Mouse (Mus musculus) hindbrain, postnatal 0 days (tissue): ENCODE measurements around the gene Draxin. TPM values are rescaled to one million over a fixed set of nuclear protein-coding genes. Genes with fewer than 3 reads are reported as not detected.

ENCODE experiments used
- ATAC-seq: fragments of 200-750 bp; cut with Nextera tagmentation; 2 replicates; pipeline ENCODE4 v1.8.0; 2017; ENCODE audit warnings: mild to moderate bottlenecking, moderate TSS enrichment, moderate library complexity
- DNase-seq: peaks from one replicate; pipeline ENCODE4 v3.0.0-alpha.2; 2015; ENCODE audit warnings: low spot score
- H3K27ac ChIP-seq: fragments of 300-500 bp; sonication (generic); 2 replicates; pipeline ENCODE4 v1.5.1; 2014; ENCODE audit warnings: mild to moderate bottlenecking
- H3K27me3 ChIP-seq: fragments of 300-500 bp; sonication (generic); 2 replicates; pipeline ENCODE4 v1.6.1; 2014; ENCODE audit warnings: low read length, mixed read lengths; ENCODE audit not compliant: insufficient read depth
- H3K36me3 ChIP-seq: fragments of 300-500 bp; sonication (generic); 2 replicates; pipeline ENCODE4 v1.6.1; 2014; ENCODE audit warnings: low read length, mixed read lengths; ENCODE audit not compliant: insufficient read depth
- H3K4me1 ChIP-seq: fragments of 300-500 bp; sonication (generic); 2 replicates; pipeline ENCODE4 v1.6.1; 2014; ENCODE audit warnings: antibody characterized with exemption, low read length, mixed read lengths; ENCODE audit not compliant: insufficient read depth
- H3K4me2 ChIP-seq: fragments of 300-500 bp; sonication (generic); 2 replicates; pipeline ENCODE4 v1.6.1; 2014; ENCODE audit warnings: low read depth, mild to moderate bottlenecking, low read length, moderate library complexity, mixed read lengths
- H3K4me3 ChIP-seq: fragments of 300-500 bp; sonication (generic); 2 replicates; pipeline ENCODE4 v1.5.1; 2014; ENCODE audit warnings: low read length
- H3K9ac ChIP-seq: fragments of 300-500 bp; sonication (generic); replicated peaks from 2 replicates; pipeline ENCODE4 v1.6.1; 2014; ENCODE audit warnings: mild to moderate bottlenecking, low read length, moderate library complexity, mixed read lengths
- H3K9me3 ChIP-seq: fragments of 300-500 bp; sonication (generic); 2 replicates; pipeline ENCODE4 v1.6.1; 2016; ENCODE audit warnings: low read length, mixed read lengths
- CTCF ChIP-seq: IDR thresholded peaks from 2 replicates; pipeline ENCODE4 v1.5.1; 2016; ENCODE audit warnings: antibody characterized with exemption, control low read depth, low read depth
- WGBS: fragments of 180-500 bp; shearing (Covaris S2); extraction: QIAGEN DNeasy Blood & Tissue Kit; methylation state at CpG from one replicate; pipeline ENCODE4 v1.1.7; 2014; 5-methylcytosine and 5-hydroxymethylcytosine counted together
- polyA plus RNA-seq: library from polyadenylated mRNA; unstranded; fragments of >200 nt; fragmentation: Nextera tagmentation; extraction: Ambion mirVana; gene quantifications from 2 replicates; pipeline ENCODE4 v1.2.1, GENCODE M21; 2015
- total RNA-seq: library from RNA; depleted of rRNA; stranded (reverse); fragments of >200 nt; gene quantifications from 2 replicates; pipeline ENCODE4 v1.2.3, GENCODE M21; 2014

Gene Draxin
- total and polyA plus RNA-seq, 2 experiments from 2014 or later: 7.2 to 44.9 TPM

DNA sequence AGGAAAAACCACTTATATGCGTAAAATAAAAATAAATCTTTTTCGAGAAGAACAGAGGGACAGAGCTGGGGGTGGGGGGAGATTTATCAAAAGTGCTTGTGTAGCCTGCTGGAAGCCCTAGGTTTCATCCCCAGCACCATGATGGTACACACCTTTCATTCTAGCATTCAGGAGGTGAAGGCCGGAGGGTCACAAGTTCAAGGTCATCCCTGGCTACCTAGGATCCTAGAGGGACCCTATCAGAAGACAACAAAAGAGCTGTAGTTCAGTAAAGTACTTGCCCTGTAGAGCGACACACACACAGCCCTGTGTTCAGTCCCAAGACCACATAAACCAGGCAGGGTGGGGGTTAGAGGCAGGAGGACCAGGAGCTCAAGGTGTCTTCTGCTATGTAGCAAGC lies 23.5 kb upstream of the Draxin start:
- H3K4me3 ChIP-seq: no peak overlapping the region
- H3K4me2 ChIP-seq: no peak overlapping the region
- H3K4me1 ChIP-seq: peaks cover 3% of the 10 kb centered on the region; the same call in 1 of the 2 replicates
- H3K9ac ChIP-seq: no peak overlapping the region
- WGBS: 92% methylated on average over 4 of the region's 4 CpGs
- H3K27ac ChIP-seq: no peak overlapping the region
- TF ChIP-seq CTCF: no peak
- ATAC-seq (no peak), DNase-seq (no peak)
- H3K9me3 ChIP-seq: no peaks in the 10 kb centered on the region
- no peaks in the 10 kb centered on the region for H3K27me3 ChIP-seq
- H3K36me3 ChIP-seq: peaks cover 33% of the 10 kb centered on the region

DNA sequence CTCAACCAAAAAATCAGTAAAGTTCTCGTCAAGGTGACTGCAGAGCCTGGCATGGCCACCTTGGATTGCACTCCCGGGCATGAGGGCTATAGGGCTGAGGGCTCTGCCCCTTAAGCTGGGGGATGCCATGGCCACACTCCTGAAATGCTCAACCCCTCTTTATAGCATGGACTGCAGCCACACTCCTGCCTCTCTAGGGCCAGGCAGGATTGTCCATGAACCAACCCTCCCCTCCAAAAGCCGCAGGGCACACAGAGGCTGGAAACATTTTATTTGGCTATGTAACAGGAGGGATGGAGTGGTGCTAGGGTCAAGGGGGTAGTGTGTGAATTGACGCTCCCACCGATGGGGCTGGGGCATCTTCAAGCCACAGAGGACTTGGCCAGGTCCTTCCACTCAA lies 22.0 kb upstream of the Draxin start:
- H3K36me3 ChIP-seq: peaks cover 30% of the 10 kb centered on the region; the same call in 1 of the 2 replicates

DNA sequence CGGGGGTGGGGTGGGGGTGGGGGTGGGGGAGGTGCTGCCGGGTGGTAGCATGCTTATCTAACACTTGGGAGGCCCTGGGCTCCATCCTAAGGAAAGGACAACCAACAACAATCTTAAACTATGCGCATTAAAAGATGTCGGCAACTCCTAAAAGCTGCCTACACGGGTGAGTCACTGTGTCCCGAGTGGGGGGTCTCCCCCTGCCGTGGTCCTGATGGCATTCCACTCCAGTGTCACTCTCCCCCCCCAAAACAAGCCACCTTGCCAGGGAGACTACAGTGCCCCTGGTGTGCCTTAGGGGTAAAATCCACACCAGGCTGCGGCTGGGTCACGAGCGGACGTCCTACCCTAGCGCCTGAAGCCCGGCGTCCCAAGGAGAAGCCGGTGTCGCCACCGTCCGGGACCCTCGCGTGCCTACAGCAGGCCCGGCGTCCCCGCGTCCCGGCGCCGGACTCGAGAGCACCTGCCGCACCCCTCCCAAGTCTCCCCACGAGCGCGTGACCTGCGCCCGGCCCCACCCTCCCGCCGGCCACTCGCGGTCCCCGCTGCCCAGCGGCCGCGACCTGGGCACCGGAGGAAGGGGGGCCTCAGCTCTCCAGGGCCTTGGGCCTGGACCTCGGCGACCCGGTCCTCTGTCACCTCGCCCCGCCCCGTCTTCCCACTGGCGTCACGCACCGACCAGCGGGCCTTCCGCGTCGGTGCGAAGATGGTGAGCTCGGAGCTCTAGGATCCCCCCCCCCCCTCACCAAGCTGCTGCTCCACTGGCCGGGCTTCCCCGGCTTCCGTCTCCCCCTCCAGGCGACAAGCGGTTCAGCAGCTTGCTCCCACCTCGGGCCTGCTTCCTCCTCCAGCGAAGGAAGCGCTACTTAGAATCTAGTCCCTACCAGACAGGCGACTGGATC lies 21.0 kb upstream of the Draxin start, which contains the start of gene Fbxo6:
Fbxo6 (minus strand) TSS at position 874 of the 902 bp plus-strand sequence.
- DNase-seq: peak; percentile 94
- peak within 1 kb of the TSS; percentile 80 for H3K9ac ChIP-seq
- peak within 1 kb of the TSS; percentile 61 for H3K4me3 ChIP-seq
- H3K27me3 ChIP-seq: no peaks in the 10 kb centered on the region
- no peaks in the 10 kb centered on the region for H3K9me3 ChIP-seq
- H3K4me2 ChIP-seq: peak within 1 kb of the TSS; percentile 94
- TF ChIP-seq CTCF: peak; percentile 82
- no peaks in the 10 kb centered on the region for H3K4me1 ChIP-seq
- WGBS: 3% methylated on average over 44 of the region's 67 CpGs
- peak; percentile 92 for ATAC-seq
- peak within 1 kb of the TSS; percentile 95 for H3K27ac ChIP-seq
- H3K36me3 ChIP-seq: peaks cover 31% of the 10 kb centered on the region; the same call in 1 of the 2 replicates

More for the DNA sequence above, 22.0 kb upstream of the Draxin start:
- ATAC-seq (no peak), DNase-seq (no peak)
- H3K4me2 ChIP-seq: no peak overlapping the region
- H3K9me3 ChIP-seq: no peaks in the 10 kb centered on the region
- H3K4me3 ChIP-seq: no peak overlapping the region
- TF ChIP-seq CTCF: no peak
- 74% methylated on average over 5 of the region's 5 CpGs for WGBS
- H3K9ac ChIP-seq: no peak overlapping the region
- H3K27me3 ChIP-seq: no peaks in the 10 kb centered on the region
- H3K27ac ChIP-seq: no peak overlapping the region
- no peaks in the 10 kb centered on the region for H3K4me1 ChIP-seq

DNA sequence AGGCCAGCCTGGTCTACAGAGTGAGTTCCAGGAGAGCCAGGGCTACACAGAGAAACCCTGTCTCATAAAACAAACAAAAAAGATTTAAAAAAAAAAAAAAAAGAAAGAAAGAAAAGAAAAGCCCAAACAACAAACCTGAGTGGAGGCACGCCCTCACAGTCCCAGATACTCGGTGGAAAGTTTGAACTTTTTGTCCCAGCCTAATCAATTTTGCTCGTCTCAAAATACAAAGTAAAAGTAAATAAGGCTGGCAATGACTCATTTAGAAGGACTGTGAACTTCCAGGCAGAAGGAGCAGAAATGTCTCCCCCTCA lies 20.4 kb upstream of the Draxin start:
- H3K9me3 ChIP-seq: no peaks in the 10 kb centered on the region

DNA sequence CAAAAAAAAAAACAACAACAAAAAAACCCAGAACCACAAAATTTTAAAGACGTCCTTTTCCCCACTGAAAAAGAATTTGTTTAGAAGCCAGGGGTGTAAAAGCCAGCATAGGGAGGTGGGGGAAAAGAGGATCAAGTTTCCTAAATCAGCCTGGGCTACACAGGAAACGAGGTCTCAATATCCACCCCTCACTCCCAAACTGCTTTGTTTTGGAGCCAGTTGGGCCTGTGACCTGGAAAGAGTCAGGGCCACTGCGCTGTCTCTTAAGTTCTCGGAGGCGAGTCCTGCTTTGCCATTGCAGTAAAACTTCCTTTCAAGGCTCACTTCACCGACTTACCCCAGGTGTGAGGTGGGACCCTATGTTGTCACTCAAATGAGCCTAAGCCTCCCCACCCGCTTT lies 19.7 kb upstream of the Draxin start:
- Histone ChIP-seq H3K4me1 (no peaks in the 10 kb centered on the region), H3K9me3 (no peaks in the 10 kb centered on the region), H3K9ac (no peak overlapping the region), H3K36me3 (peaks cover 31% of the 10 kb centered on the region), H3K27me3 (no peaks in the 10 kb centered on the region), H3K27ac (no peak overlapping the region), H3K4me2 (no peak overlapping the region), H3K4me3 (no peak overlapping the region)
- WGBS: 75% methylated on average over 7 of the region's 7 CpGs
- no peak for ATAC-seq
- no peak for TF ChIP-seq CTCF
- no peak for DNase-seq

More for the DNA sequence above, 20.4 kb upstream of the Draxin start:
- Histone ChIP-seq H3K4me3 (peak overlapping the region; percentile 61), H3K27me3 (no peaks in the 10 kb centered on the region), H3K9ac (peak overlapping the region; percentile 80; the same call in 1 of the 2 replicates), H3K36me3 (peaks cover 30% of the 10 kb centered on the region), H3K27ac (peak overlapping the region; percentile 95; the same call in 1 of the 2 replicates), H3K4me2 (peak overlapping the region; percentile 94), H3K4me1 (no peaks in the 10 kb centered on the region)
- TF ChIP-seq CTCF: no peak
- WGBS: 42% methylated on average over 3 of the region's 3 CpGs
- no peak for ATAC-seq
- DNase-seq: no peak

GRCm38 (mm10) chr4:148149540-148149939 lies 19.0 kb upstream of the Draxin start:
- TF ChIP-seq CTCF: no peak

DNA sequence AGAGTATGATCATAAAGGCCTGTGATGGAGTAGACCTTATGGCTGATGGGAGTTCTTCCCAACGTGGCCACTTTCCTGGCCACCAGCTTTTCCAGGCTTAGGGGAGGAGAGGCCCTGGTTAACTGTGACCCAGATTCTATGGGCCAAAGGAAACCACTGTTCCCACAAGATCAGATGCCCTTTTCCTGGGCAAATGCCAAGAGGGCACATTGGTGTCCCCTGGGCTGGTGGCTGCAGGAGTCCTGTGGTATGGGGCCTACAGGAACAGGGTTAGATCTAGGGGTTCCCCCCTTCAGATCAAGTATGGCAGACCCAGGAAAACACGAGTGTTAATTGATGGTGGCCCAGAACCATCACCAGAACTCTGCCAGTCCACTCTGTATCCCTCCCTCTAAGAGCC lies 17.2 kb upstream of the Draxin start:
- H3K36me3 ChIP-seq: peaks cover 28% of the 10 kb centered on the region
- no peaks in the 10 kb centered on the region for H3K4me1 ChIP-seq
- no peak overlapping the region for H3K27ac ChIP-seq
- ATAC-seq (no peak), DNase-seq (no peak)
- H3K9ac ChIP-seq: no peak overlapping the region
- H3K4me3 ChIP-seq: no peak overlapping the region
- H3K4me2 ChIP-seq: no peak overlapping the region
- H3K27me3 ChIP-seq: no peaks in the 10 kb centered on the region
- H3K9me3 ChIP-seq: no peaks in the 10 kb centered on the region
- WGBS: 91% methylated on average over 2 of the region's 2 CpGs
- no peak for TF ChIP-seq CTCF

More at GRCm38 (mm10) chr4:148149540-148149939, 19.0 kb upstream of the Draxin start:
- no peak overlapping the region for H3K9ac ChIP-seq
- no peaks in the 10 kb centered on the region for H3K9me3 ChIP-seq
- no peaks in the 10 kb centered on the region for H3K27me3 ChIP-seq
- H3K27ac ChIP-seq: no peak overlapping the region
- H3K4me1 ChIP-seq: no peaks in the 10 kb centered on the region
- H3K4me2 ChIP-seq: no peak overlapping the region
- H3K36me3 ChIP-seq: peaks cover 35% of the 10 kb centered on the region
- DNase-seq (no peak), ATAC-seq (no peak)
- H3K4me3 ChIP-seq: no peak overlapping the region
- WGBS: 78% methylated on average over 12 of the region's 12 CpGs
